Mouse (Mus musculus): ENCODE measurements around the gene Rhobtb1.

The Rhobtb1 gene

DNA sequence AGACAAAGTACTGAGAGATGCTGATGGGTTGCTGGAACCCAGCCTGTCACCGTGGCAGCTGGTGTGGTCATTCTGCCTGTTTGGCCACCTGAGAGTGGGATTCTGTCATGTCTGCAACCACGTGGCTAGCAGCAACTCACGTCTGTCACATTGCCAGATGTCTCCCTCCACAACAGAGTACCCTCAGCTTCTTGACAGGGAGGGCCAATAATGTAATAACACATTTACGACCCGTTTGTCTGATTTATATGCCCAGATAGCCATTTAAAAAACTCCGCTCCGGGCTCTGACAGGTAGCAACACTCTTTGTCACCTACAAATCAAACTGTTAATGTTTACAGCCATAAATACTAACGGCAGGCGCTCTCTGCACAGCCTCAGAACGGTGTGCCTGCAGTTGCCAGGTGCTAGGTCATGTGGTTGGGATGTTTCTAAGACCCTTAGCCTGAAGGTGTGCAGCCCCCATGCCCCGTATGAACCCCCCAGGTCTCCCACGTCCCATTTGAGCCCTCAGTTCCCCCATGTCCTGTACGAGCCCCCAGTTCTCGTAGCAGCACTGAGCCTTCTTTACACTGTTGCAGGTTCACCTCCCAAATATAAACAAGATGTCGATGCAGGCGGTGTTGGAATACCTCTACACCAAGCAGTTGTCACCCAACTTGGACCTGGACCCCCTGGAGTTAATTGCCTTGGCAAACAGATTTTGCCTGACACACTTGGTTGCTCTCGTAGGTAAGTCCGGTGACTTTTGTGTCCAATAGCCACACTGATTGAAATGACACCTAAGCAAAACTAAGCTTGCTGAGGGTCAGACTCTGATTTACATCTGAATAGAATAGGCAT lies 127.8 kb downstream of the Rhobtb1 start:
- POLR2A ChIA-PET: interaction anchor here in 1 of 4 experiments (1.0 kb wide), 1 partner anchor 74 kb away, joined by 3 read pairs; the partner anchor contains the start of gene Cdk1
- CTCF ChIA-PET: interaction anchor here in 2 of 4 experiments (0.7 to 1.0 kb wide), 2 partner anchors 26 to 28 kb away, joined by 4 read pairs; no protein-coding TSS in a partner anchor

DNA sequence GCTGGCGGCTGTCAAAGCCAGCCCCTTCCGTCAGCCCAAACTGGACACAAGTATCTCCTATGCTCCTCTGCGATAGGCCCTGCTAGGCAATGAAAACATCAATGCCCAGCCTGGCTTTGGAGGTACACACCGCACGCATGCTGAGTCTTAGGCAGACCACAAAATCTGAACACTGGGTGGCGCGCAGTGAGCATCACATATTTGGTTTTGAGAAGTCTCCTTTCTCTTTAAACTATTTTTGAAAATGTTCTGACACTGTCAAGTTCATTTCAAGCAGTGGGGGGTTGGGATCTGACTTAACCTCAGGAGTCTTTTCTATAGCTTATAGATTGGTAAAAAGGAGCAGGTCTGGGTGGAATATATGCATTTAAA lies 128.4 kb downstream of the Rhobtb1 start:
- ChIA-PET CTCF (interaction anchor here in 1 of 4 experiments (0.7 kb wide), 1 partner anchor 25 kb away, joined by 4 read pairs; no protein-coding TSS in a partner anchor), POLR2A (no interaction called here)

DNA sequence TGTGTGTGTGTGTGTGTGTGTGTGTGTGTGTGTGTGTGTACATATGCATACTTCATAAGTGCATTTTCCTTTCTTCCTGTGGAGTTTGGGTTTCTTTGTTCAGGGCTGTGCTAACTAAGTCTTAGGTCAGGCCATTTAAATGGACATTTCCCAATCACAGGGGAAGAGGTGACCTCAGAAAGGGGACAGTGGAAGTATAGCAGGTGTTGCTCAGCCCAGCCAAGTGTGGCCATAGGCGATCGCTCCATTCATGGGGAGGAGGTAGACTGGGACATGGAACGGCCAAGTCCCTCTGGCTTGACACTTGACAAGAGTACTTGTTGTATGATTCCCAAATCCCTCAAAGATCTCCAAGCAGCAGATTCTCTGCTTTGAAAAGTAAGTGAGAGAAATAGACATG lies 135.7 kb downstream of the Rhobtb1 start:
- ChIA-PET CTCF (no interaction called here), POLR2A (no interaction called here)

DNA sequence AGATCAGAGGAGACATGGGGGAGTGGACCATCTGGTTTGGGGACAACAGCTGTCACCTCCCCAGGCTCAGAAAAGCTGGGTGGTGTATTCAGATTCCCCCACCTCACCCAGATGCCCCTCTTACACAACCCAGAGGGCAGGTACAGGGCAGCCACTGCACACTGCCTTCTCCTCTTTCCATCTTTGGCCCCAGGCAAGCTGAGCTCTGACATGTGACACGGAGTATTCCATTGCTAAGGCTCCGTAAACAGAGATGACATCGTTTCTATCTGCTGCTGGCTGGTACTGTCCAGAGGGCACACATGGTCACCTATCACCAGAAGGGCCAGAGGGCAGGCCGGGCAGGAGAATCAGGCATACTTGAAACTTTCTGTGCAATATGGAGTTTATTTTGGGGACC lies 136.9 kb downstream of the Rhobtb1 start:
- CTCF ChIA-PET: no interaction called here

DNA sequence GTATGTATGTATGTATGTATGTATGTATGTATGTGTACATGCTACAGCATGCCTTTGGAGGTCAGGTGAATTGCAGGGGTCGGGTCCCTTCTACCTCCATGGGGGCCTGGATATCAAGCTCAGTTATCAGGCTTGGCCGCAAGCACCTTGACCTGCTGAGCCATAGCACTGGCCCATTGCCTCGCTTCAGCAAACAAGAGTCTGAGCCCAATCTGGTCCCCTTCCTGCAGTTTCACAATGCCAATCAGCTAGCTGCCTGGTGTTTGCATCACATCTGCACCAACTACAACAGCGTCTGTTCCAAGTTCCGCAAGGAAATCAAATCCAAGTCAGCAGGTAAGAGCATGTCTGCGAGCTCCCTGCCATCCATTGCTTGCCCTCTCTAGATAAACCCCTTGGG lies 137.5 kb downstream of the Rhobtb1 start:
- ChIA-PET POLR2A (interaction anchor here in 2 of 4 experiments (0.7 to 1.3 kb wide), 2 partner anchors 17 to 23 kb away, joined by 3 read pairs; no protein-coding TSS in a partner anchor), CTCF (interaction anchor here in 2 of 4 experiments (0.8 to 1.9 kb wide), 2 partner anchors 18 kb away, joined by 3 to 4 read pairs; no protein-coding TSS in a partner anchor)

More for the DNA sequence above, 136.9 kb downstream of the Rhobtb1 start:
- POLR2A ChIA-PET: interaction anchor here in 2 of 4 experiments (0.7 to 1.3 kb wide), 2 partner anchors 16 to 24 kb away, joined by 3 read pairs; no protein-coding TSS in a partner anchor

DNA sequence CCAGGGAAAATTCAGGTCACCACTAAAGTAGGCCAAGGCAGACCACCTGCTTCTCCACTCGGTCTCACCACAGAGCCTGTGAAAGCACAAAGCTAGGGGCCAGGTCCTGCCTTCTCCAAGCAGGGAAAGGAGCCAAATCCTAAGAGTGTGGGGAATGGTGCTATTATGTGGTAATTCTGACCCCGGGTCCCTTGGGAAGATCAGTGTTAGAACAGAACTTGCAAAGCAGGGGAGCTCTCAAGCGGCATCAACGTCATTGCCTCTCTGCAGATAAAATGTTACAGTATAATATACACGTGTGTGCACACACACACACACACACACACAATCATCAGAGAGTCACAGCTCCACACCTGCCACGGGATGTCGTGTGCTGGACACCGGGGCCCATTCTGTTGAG lies 139.5 kb downstream of the Rhobtb1 start:
- ChIA-PET POLR2A (interaction anchor here in 2 of 4 experiments (1.2 to 1.8 kb wide), 3 partner anchors 16 to 19 kb away, joined by 3 to 4 read pairs (median 3); no protein-coding TSS in a partner anchor), CTCF (interaction anchor here in 3 of 4 experiments (1.3 to 2.3 kb wide), 3 partner anchors 16 kb away, joined by 3 to 9 read pairs (median 5); no protein-coding TSS in a partner anchor)

DNA sequence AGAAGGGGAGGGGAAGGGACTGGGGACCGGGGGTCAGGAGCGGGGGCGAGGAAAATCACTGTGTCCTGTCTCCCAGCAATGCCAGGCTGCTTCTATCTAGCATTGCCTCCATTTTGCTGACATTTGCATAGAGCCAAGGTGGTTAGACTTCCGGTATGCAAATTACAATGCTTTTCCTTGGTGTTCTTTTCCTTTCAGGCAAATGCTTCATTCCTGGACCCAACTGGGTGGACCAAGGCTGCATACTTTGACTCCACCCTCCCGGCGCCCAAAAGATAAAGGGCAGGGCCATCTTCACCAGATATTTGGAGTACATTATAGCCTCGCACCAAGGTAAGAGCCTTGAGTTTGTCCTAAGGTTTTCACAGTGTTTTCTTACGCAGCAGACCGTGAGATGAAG lies 144.7 kb downstream of the Rhobtb1 start:
- POLR2A ChIA-PET: interaction anchor here in 1 of 4 experiments (0.8 kb wide), 1 partner anchor 19 kb away, joined by 6 read pairs; no protein-coding TSS in a partner anchor
- CTCF ChIA-PET: interaction anchor here in 1 of 4 experiments (1.3 kb wide), 1 partner anchor 11 kb away, joined by 4 read pairs; no protein-coding TSS in a partner anchor

DNA sequence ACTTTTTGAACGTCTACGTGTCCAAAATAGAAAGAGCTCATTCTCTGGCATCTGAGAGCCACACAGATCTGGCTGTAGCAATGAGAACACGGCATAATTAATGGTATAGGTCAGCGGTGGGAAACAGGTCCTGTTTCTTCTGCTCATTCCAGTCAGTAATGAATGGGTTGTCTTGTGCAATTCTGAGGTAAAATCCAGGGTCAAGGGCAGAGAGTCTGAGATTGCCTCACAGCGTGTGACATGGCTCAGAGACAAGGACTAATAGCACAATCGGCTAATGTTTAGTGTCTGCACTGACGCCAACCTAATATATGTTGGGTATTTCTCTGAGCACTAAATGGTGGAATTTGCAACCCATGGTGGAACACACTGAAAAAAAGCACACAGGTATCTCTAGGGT lies 148.8 kb downstream of the Rhobtb1 start:
- ChIA-PET CTCF (no interaction called here), POLR2A (no interaction called here)

DNA sequence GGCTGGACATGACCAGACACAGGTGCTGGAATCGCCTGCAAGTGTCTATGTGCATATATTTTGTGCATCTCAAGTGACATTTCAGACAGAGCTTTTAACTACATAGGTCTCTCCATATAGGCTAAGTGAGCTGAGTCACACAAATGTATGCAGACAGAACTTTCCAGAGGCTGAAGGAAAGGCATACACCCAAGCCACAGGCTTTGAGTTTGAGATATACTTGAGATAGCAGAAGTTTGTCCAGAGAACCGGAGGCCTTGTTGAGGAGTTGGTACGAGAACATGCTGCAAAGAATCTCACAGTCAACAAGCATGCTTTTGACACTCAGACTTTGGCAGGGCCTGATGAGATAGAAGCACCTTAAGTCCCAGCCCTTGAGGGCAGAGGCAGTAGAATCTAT lies 151.4 kb downstream of the Rhobtb1 start:
- POLR2A ChIA-PET: interaction anchor here in 1 of 4 experiments (0.6 kb wide), 1 partner anchor 271 kb away, joined by 3 read pairs; no protein-coding TSS in a partner anchor
- CTCF ChIA-PET: no interaction called here

DNA sequence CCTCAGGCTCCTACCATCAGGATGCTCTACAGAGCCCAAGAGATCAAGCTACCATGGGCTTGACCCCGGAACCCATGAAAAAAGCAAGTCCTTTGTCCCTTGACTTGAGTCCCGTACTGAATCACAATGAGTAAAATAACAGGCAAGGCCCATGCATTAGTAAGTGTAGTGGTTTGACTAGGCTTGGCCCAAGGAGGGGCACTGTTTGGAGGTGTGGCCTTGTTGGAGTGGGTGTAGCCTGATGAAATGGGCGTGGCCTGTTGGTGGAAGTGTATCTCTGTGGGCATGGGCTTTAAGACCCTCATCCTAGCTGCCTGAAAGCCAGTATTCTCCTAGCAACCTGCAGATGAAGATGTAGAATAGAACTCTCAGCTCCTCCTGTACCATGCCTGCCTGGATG lies 153.6 kb downstream of the Rhobtb1 start:
- ChIA-PET POLR2A (interaction anchor here in 3 of 4 experiments (0.5 to 1.3 kb wide), 6 partner anchors 10 to 138 kb away, joined by 3 to 5 read pairs (median 4); partner anchors contain the start of gene Cdk1 (in 1 of the 3)), CTCF (interaction anchor here in 2 of 4 experiments (0.6 to 2.9 kb wide), 4 partner anchors 16 to 51 kb away, joined by 3 to 9 read pairs (median 4); no protein-coding TSS in a partner anchor)

DNA sequence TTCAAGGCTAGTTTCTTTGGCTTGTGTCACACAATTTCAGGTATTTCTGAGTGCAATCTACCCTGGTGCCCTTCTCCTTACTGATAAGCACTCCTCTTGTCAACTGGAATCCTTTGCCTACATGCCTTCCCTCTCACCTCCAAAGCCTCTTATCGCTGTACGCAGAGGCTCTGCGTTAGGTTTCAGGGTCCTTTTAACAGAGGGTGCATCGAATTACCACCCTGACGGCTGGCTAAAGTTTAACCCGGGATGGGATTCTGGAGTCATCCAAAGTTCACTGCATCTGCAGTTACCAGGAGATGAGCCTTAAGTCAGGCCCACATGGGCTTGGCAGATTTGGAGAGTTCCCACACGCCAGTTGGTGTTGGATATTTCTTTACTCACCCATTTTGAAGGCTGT lies 154.4 kb downstream of the Rhobtb1 start:
- POLR2A ChIA-PET: interaction anchor here in 2 of 4 experiments (0.5 to 1.9 kb wide), 9 partner anchors 10 to 139 kb away, joined by 3 to 8 read pairs (median 4); partner anchors contain the start of gene Cdk1 (in 1 of the 2)
- CTCF ChIA-PET: interaction anchor here (0.6 to 3.7 kb wide), 26 partner anchors 8 to 883 kb away, joined by 3 to 30 read pairs (median 5); no protein-coding TSS in a partner anchor

DNA sequence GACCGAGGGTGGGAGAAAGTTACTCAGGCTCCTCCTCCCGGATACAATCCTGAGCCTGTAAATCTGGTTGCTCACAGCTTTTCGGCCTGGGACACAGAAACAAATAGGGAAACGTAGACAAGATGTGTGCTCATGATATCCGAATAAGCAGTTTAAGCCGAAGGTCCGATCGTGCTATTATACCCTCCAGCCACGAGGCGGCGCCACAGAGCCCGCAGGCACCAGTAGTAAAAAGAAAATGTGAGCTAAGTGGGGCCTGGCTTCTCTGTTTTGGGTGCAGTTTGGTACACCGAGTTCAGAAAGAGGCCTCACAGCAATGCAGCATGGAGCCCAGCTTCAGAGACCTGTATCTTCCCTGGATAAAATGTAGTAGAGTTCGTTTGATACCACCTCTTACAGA lies 155.0 kb downstream of the Rhobtb1 start:
- CTCF ChIA-PET: interaction anchor here (0.6 to 3.7 kb wide), 68 partner anchors 8 to 882 kb away, joined by 3 to 30 read pairs (median 4); partner anchors contain the start of gene Cdk1 (in 1 of the 4)
- POLR2A ChIA-PET: interaction anchor here in 2 of 4 experiments (0.8 to 1.9 kb wide), 12 partner anchors 12 to 46 kb away, joined by 3 to 8 read pairs (median 4); partner anchors contain the start of gene Cdk1 (in 1 of the 2)

DNA sequence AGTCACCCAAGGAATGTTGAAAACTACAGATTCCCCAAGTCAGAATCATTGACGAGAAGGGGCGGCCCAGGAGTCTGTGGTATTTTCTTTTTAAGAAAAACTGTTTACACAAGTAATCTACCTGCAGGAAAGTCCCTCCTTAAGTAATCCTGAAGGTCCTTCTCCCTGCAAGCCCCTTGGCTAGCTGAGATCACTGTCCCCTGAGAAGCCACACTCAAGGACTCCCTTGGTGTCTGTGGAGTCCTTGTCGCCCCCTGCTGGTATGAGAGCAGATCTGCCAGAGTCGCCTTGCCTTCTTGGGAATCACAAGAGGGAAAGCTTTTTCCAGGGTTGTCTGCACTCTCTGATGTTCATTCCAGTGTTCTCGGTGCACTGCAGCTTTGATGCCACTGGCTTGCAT lies 155.8 kb downstream of the Rhobtb1 start:
- ChIA-PET CTCF (interaction anchor here (0.5 to 3.7 kb wide), 67 partner anchors 9 to 1330 kb away, joined by 3 to 30 read pairs (median 4); partner anchors contain the start of genes A930033H14Rik (in 1 of the 4), Ank3 (in 1 of the 4) and Cdk1 (in 1 of the 4)), POLR2A (interaction anchor here in 2 of 4 experiments (0.8 to 1.9 kb wide), 13 partner anchors 9 to 195 kb away, joined by 3 to 8 read pairs (median 4); no protein-coding TSS in a partner anchor)

DNA sequence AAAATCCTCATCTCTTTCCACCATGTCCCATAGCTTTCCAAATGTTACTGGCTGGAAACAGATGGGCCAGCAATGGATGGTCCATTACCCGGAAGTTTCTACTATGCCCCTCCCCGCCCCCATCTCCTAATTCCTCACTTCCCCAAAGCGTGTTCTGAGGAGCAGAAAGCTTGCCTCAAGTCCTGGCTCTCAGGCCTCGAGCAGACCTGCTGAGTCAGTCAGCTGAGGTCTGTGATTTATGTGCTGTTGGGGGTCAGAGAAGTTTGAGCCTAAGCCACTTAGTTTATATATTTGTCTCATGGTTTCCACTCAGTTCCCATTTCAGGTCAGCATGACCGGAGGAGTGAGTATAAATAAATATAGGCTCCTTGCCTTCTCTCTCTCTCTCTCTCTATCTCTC lies 157.9 kb downstream of the Rhobtb1 start:
- ChIA-PET CTCF (interaction anchor here in 2 of 4 experiments (0.6 to 3.7 kb wide), 2 partner anchors 19 to 268 kb away, joined by 4 to 21 read pairs; no protein-coding TSS in a partner anchor), POLR2A (interaction anchor here in 1 of 4 experiments (0.6 to 1.3 kb wide), 3 partner anchors 19 to 44 kb away, joined by 3 to 6 read pairs (median 3); partner anchors contain the start of gene Cdk1)

DNA sequence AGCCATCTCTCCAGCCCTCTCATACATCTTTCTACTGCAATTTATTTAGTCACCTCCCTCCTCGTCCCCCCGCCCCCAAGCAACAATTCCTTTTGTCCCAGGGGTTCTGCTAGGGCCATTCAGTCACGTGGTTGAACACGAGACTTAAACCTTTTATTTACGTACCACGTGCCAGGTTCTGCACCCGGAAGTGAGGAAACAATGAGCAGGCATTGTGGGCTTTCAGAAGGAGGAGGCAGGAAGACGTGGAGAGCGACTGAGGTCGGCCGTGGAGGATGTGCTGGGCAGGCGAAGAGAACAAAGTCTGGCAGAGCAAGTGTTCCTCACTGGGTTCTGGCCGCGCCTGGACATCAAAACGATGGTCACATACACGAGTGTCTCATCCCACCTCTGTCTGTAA lies 160.6 kb downstream of the Rhobtb1 start:
- POLR2A ChIA-PET: interaction anchor here in 2 of 4 experiments (0.6 to 1.4 kb wide), 7 partner anchors 9 to 141 kb away, joined by 3 to 5 read pairs (median 4); no protein-coding TSS in a partner anchor
- CTCF ChIA-PET: interaction anchor here in 2 of 4 experiments (0.6 to 0.9 kb wide), 3 partner anchors 10 to 1176 kb away, joined by 3 to 5 read pairs (median 4); no protein-coding TSS in a partner anchor

DNA sequence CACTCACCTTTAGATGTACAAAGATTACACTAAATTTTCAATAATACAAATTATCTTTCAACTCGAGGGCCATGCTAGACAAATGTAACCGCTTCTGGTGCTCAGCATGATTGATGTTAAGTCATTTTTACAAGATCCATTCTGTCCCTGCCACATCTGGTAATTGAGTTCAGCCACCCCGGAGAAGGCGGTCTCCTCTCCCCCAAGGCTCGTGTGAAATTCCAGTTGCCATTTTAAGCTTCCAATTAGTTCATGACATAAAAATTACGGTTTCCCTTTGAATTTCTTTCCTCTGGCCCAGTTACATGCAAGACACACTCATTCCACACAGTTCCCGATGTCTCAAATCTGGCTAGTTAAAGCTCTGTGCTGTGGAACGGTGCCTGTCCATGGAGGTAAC lies 162.7 kb downstream of the Rhobtb1 start:
- CTCF ChIA-PET: interaction anchor here in 2 of 4 experiments (0.5 to 0.6 kb wide), 3 partner anchors 38 to 1314 kb away, joined by 3 to 4 read pairs (median 3); no protein-coding TSS in a partner anchor
- POLR2A ChIA-PET: interaction anchor here in 1 of 4 experiments (0.9 to 1.2 kb wide), 2 partner anchors 10 to 13 kb away, joined by 3 to 4 read pairs; no protein-coding TSS in a partner anchor

DNA sequence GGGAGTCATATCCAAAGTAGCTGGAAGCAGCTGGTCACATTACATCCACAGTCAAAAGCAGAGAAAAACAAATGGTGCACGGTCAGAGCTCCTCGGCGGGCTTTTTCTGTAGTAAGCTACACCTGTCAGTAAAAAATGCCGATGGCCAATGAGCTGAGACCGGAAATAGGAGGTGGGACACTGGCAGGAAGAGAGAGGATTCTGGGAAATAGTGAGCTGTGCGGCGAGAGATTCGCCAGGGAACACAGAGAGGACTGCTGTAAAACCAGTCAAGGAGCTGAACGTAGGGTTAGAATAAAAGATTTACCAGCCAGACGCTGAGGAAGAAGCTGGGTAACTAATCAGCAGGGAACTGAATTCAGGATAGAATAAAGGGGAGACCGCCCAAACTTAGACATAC lies 167.3 kb downstream of the Rhobtb1 start:
- CTCF ChIA-PET: interaction anchor here (0.6 to 2.3 kb wide), 7 partner anchors 9 to 416 kb away, joined by 3 to 11 read pairs (median 4); no protein-coding TSS in a partner anchor
- POLR2A ChIA-PET: interaction anchor here (0.5 to 2.2 kb wide), 15 partner anchors 9 to 973 kb away, joined by 3 to 10 read pairs (median 5); partner anchors contain the start of gene Cdk1 (in 2 of the 4)
